9 mouse cellular contexts compared by ENCODE assay signal in genomic region chrX:152151709-152152108, GRCm38 (mm10). TPM values are rescaled to one million over a fixed set of nuclear protein-coding genes. Genes with fewer than 3 reads are reported as not detected.
DNase-seq lines count a peak whose midpoint lies in the region; ATAC-seq and TF ChIP-seq lines count a peak whose summit lies in the region.
"Had no signal": no experiment of that assay in that cellular context is flagged by ENCODE, and none has a peak within 500 bp of the region (broad histone marks: within the 10 kb centered on the region; RNA-seq: fewer than 3 reads in every experiment).

No protein-coding gene starts in this region.

- H3K27ac ChIP-seq in kidney, adult 2 months (ENCODE audit: insufficient read depth, low read depth, low read length): no peak overlapping the region
- H3K27ac ChIP-seq in kidney, embryonic 15.5 days: no peak overlapping the region
- no peak overlapping the region for H3K27ac ChIP-seq in forebrain, embryonic 16.5 days (ENCODE audit: low read length)
- no peak overlapping the region for H3K27ac ChIP-seq in midbrain, embryonic 14.5 days (replicated peaks; ENCODE audit: low read depth, low read length)
- H3K27ac ChIP-seq: embryonic facial prominence, embryonic 13.5 days had no signal

- H3K27me3 ChIP-seq in kidney, adult 2 months (replicated peaks; ENCODE audit: control insufficient read depth, insufficient read depth, low read length): no peaks in the 10 kb centered on the region
- H3K27me3 ChIP-seq in kidney, embryonic 15.5 days: peaks cover 76% of the 10 kb centered on the region
- peaks cover 6% of the 10 kb centered on the region for H3K27me3 ChIP-seq in E14TG2a.4 (ENCODE audit: insufficient read depth, low read length)
- H3K27me3 ChIP-seq in forebrain, embryonic 16.5 days (replicated peaks; ENCODE audit: control insufficient read depth, insufficient read depth, low read length): peaks cover 12% of the 10 kb centered on the region
- H3K27me3 ChIP-seq in midbrain, embryonic 14.5 days (ENCODE audit: control insufficient read depth, insufficient read depth, low read length): peaks cover 6% of the 10 kb centered on the region; the same call in 1 of the 2 replicates

- peak; percentile 60 for TF ChIP-seq CTCF in kidney, adult 2 months (conservative IDR thresholded peaks at IDR 0.05; ENCODE audit: insufficient read depth, insufficient read length, low read depth, low read length)
- TF ChIP-seq CTCF in E14TG2a.4 (conservative IDR thresholded peaks at IDR 0.05; ENCODE audit: low read length): peak; percentile 42
- TF ChIP-seq CTCF in brain, embryonic 14.5 days (IDR thresholded peaks at IDR 0.05; ENCODE audit: borderline replicate concordance, extremely low read depth, insufficient read depth, insufficient read length): peak; percentile 66; the same call in 1 of the 2 replicates

- H3K9ac ChIP-seq in kidney, embryonic 15.5 days: no peak overlapping the region
- H3K9ac ChIP-seq in forebrain, embryonic 16.5 days (replicated peaks; ENCODE audit: low read depth, low read length): no peak overlapping the region
- no peak overlapping the region for H3K9ac ChIP-seq in midbrain, embryonic 14.5 days (replicated peaks; ENCODE audit: low read length)
- H3K9ac ChIP-seq: embryonic facial prominence, embryonic 13.5 days had no signal

- WGBS in kidney, adult 2 months: 16% methylated on average over 6 of the region's 6 CpGs
- 16% methylated on average over 6 of the region's 6 CpGs for WGBS in kidney, embryonic 15.5 days
- WGBS in forebrain, embryonic 16.5 days: 10% methylated on average over 6 of the region's 6 CpGs
- 13% methylated on average over 6 of the region's 6 CpGs for WGBS in midbrain, embryonic 14.5 days

- H3K9me3 ChIP-seq in kidney, embryonic 15.5 days (replicated peaks): no peaks in the 10 kb centered on the region
- H3K9me3 ChIP-seq in E14TG2a.4 (ENCODE audit: low read length): no peaks in the 10 kb centered on the region
- no peaks in the 10 kb centered on the region for H3K9me3 ChIP-seq in forebrain, embryonic 16.5 days (ENCODE audit: control insufficient read depth, low read length)
- H3K9me3 ChIP-seq in midbrain, embryonic 14.5 days (ENCODE audit: control insufficient read depth, low read length): no peaks in the 10 kb centered on the region
- H3K9me3 ChIP-seq: embryonic facial prominence, embryonic 13.5 days had no signal

- no peak overlapping the region for H3K4me3 ChIP-seq in kidney, adult 2 months (ENCODE audit: insufficient read depth, low read depth, low read length)
- no peak overlapping the region for H3K4me3 ChIP-seq in kidney, embryonic 15.5 days (replicated peaks)
- no peak overlapping the region for H3K4me3 ChIP-seq in E14TG2a.4 (replicated peaks; ENCODE audit: low read length)
- H3K4me3 ChIP-seq in forebrain, embryonic 16.5 days (replicated peaks; ENCODE audit: low read length): no peak overlapping the region
- H3K4me3 ChIP-seq in midbrain, embryonic 14.5 days (replicated peaks; ENCODE audit: low read depth, low read length): no peak overlapping the region
- H3K4me3 ChIP-seq: embryonic facial prominence, embryonic 13.5 days had no signal

- H3K4me2 ChIP-seq in kidney, embryonic 15.5 days: no peak overlapping the region
- H3K4me2 ChIP-seq in forebrain, embryonic 16.5 days (ENCODE audit: low read length): no peak overlapping the region
- no peak overlapping the region for H3K4me2 ChIP-seq in midbrain, embryonic 14.5 days (ENCODE audit: low read length)
- H3K4me2 ChIP-seq: embryonic facial prominence, embryonic 13.5 days had no signal

- DNase-seq in kidney, adult 2 months: peak; percentile 58
- DNase-seq in brain, embryonic 14.5 days (ENCODE audit: low read depth): peak; percentile 68
- peak; percentile 53 to 75 for DNase-seq in kidney, postnatal 25 days
- DNase-seq in midbrain, embryonic 14.5 days: peak; percentile 84
- DNase-seq in yolk sac, embryonic 10.5 days (ENCODE audit: low spot score): peak; percentile 3

- no peak for ATAC-seq in kidney, embryonic 15.5 days (replicated peaks; ENCODE audit: low FRiP score)
- peak; percentile 65 for ATAC-seq in forebrain, embryonic 16.5 days
- no peak for ATAC-seq in midbrain, embryonic 14.5 days (ENCODE audit: low FRiP score, low TSS enrichment)

- no peaks in the 10 kb centered on the region for H3K36me3 ChIP-seq in kidney, adult 2 months (ENCODE audit: control insufficient read depth, insufficient read depth, low read length)
- H3K36me3 ChIP-seq in kidney, embryonic 15.5 days: no peaks in the 10 kb centered on the region
- H3K36me3 ChIP-seq in E14TG2a.4 (ENCODE audit: insufficient read depth, low read length): no peaks in the 10 kb centered on the region
- no peaks in the 10 kb centered on the region for H3K36me3 ChIP-seq in forebrain, embryonic 16.5 days (ENCODE audit: control insufficient read depth, insufficient read depth)
- no peaks in the 10 kb centered on the region for H3K36me3 ChIP-seq in midbrain, embryonic 14.5 days (ENCODE audit: control insufficient read depth, insufficient read depth, low read length)
- H3K36me3 ChIP-seq: embryonic facial prominence, embryonic 13.5 days had no signal

- no peak for TF ChIP-seq POLR2A in kidney, adult 2 months (IDR thresholded peaks at IDR 0.05; ENCODE audit: low read depth, low read length)
- TF ChIP-seq POLR2A in brain, embryonic 14.5 days (IDR thresholded peaks at IDR 0.05; ENCODE audit: borderline replicate concordance, extremely low read depth, insufficient read depth, insufficient read length, poor library complexity, severe bottlenecking): no peak

- H3K4me1 ChIP-seq in kidney, adult 2 months (ENCODE audit: control insufficient read depth, insufficient read depth, low read length): peaks cover 5% of the 10 kb centered on the region; the same call in 1 of the 2 replicates
- H3K4me1 ChIP-seq in kidney, embryonic 15.5 days: 0 out of 2 replicates have a peak, but pooled peaks cover 2% of the 10 kb centered on the region
- H3K4me1 ChIP-seq in E14TG2a.4 (replicated peaks; ENCODE audit: low read depth, low read length): no peaks in the 10 kb centered on the region
- 0 out of 2 replicates have a peak, but pooled peaks cover 2% of the 10 kb centered on the region for H3K4me1 ChIP-seq in forebrain, embryonic 16.5 days (replicated peaks; ENCODE audit: control insufficient read depth, insufficient read depth, low read length)
- H3K4me1 ChIP-seq in midbrain, embryonic 14.5 days (ENCODE audit: control insufficient read depth, insufficient read depth, low read length): no peaks in the 10 kb centered on the region

RNA-seq across cellular contexts. Expression of gene Iqsec2, which starts 7.6 kb away (rescaled TPM):
- 80.1 and 89.8 TPM in 2 replicates for polyA plus RNA-seq in kidney, adult 2 months (2012; rRNA removed)
- 3.9 and 5.0 TPM in 2 replicates for polyA plus RNA-seq in kidney, embryonic 15.5 days (2015; fragmentation: Nextera tagmentation; extraction: Ambion mirVana)
- polyA plus RNA-seq in brain, embryonic 14.5 days (2012; rRNA removed): 8.2 and 12.7 TPM in 2 replicates
- polyA plus RNA-seq in forebrain, embryonic 16.5 days (2015; fragmentation: Nextera tagmentation; extraction: Ambion mirVana): 4.1 and 5.8 TPM in 2 replicates
- polyA plus RNA-seq in midbrain, embryonic 14.5 days (2014; fragmentation: Nextera tagmentation; extraction: Ambion mirVana): 5.2 and 7.2 TPM in 2 replicates

Comparison
In these comparisons a context has a peak if more than half of its experiments do, and no peak if none do; other contexts are left out.
1. DNase-seq: peak in every context shown above with its lines; median percentile 84 in midbrain, embryonic 14.5 days; 68 in brain, embryonic 14.5 days; 64 in kidney, postnatal 25 days; 58 in kidney, adult 2 months; 3 in yolk sac, embryonic 10.5 days.